Mouse (Mus musculus) hindbrain, embryonic 16.5 days (tissue): Measurements from ENCODE around the gene Smtn. TPM values are rescaled to one million over a fixed set of nuclear protein-coding genes. Genes with fewer than 3 reads are reported as not detected.
A peak's percentile ranks its signal among the peaks of the same experiment; 100 is the strongest.

Source experiments
- ATAC-seq: fragments of 200-750 bp; cut with Nextera tagmentation; 2 replicates; pipeline ENCODE4 v1.8.0; 2017; ENCODE audit warnings: moderate TSS enrichment, moderate library complexity
- H3K27ac ChIP-seq: fragments of 300-500 bp; sonication (generic); 2 replicates; pipeline ENCODE4 v1.5.1; 2014; ENCODE audit warnings: low read depth, mild to moderate bottlenecking, control low read depth, low read length, moderate library complexity
- H3K27me3 ChIP-seq: fragments of 300-500 bp; sonication (generic); replicated peaks from 2 replicates; pipeline ENCODE4 v1.6.1; 2014; ENCODE audit warnings: low read length; ENCODE audit not compliant: control insufficient read depth, insufficient read depth
- H3K36me3 ChIP-seq: fragments of 300-500 bp; sonication (generic); 2 replicates; pipeline ENCODE4 v1.6.1; 2014; ENCODE audit warnings: mild to moderate bottlenecking, low read length, moderate library complexity, mixed read lengths; ENCODE audit not compliant: control insufficient read depth, insufficient read depth
- H3K4me1 ChIP-seq: fragments of 300-500 bp; sonication (generic); 2 replicates; pipeline ENCODE4 v1.6.1; 2014; ENCODE audit warnings: low read depth, low read length; ENCODE audit not compliant: control insufficient read depth, insufficient read depth
- H3K4me2 ChIP-seq: fragments of 300-500 bp; sonication (generic); 2 replicates; pipeline ENCODE4 v1.6.1; 2014; ENCODE audit warnings: mild to moderate bottlenecking, low read length, control low read depth, moderate library complexity
- H3K4me3 ChIP-seq: fragments of 300-500 bp; sonication (generic); 2 replicates; pipeline ENCODE4 v1.5.1; 2014; ENCODE audit warnings: mild to moderate bottlenecking, low read length, control low read depth, moderate library complexity
- H3K9ac ChIP-seq: fragments of 300-500 bp; sonication (generic); 2 replicates; pipeline ENCODE4 v1.6.1; 2014; ENCODE audit warnings: low read depth, mild to moderate bottlenecking, control low read depth, low read length, moderate library complexity
- H3K9me3 ChIP-seq: fragments of 300-500 bp; sonication (generic); 2 replicates; pipeline ENCODE4 v1.6.1; 2014; ENCODE audit warnings: mild to moderate bottlenecking, low read length, moderate library complexity; ENCODE audit not compliant: control insufficient read depth
- WGBS: fragments of 180-500 bp; shearing (Covaris S2); extraction: QIAGEN DNeasy Blood & Tissue Kit; methylation state at CpG from one replicate; pipeline ENCODE4 v1.1.7; 2014; 5-methylcytosine and 5-hydroxymethylcytosine counted together
- polyA plus RNA-seq: library from polyadenylated mRNA; unstranded; fragments of >200 nt; fragmentation: Nextera tagmentation; extraction: Ambion mirVana; gene quantifications from 2 replicates; pipeline ENCODE4 v1.2.1, GENCODE M21; 2015

Smtn gene
- polyA plus RNA-seq, 1 experiment from 2014 or later = 15.2 TPM

- no peaks in the 10 kb centered on the region for H3K36me3 ChIP-seq
- no peak for ATAC-seq
- no peak overlapping the region for H3K27ac ChIP-seq
- no peaks in the 10 kb centered on the region for H3K9me3 ChIP-seq
- H3K9ac ChIP-seq = no peak overlapping the region
- no peaks in the 10 kb centered on the region for H3K4me1 ChIP-seq
- WGBS = 89% methylated on average over 4 of the region's 4 CpGs
- H3K4me2 ChIP-seq = no peak overlapping the region
- no peaks in the 10 kb centered on the region for H3K27me3 ChIP-seq
- H3K4me3 ChIP-seq = no peak overlapping the region
These were observed 14.6 kb upstream of the Smtn start for GRCm38 (mm10) chr11:3554976-3555375.

- no peak for ATAC-seq
- no peaks in the 10 kb centered on the region for H3K9me3 ChIP-seq
- no peak overlapping the region for H3K27ac ChIP-seq
- no peak overlapping the region for H3K4me3 ChIP-seq
- no peak overlapping the region for H3K9ac ChIP-seq
- no peak overlapping the region for H3K4me2 ChIP-seq
- no peaks in the 10 kb centered on the region for H3K36me3 ChIP-seq
- H3K4me1 ChIP-seq = no peaks in the 10 kb centered on the region
- WGBS = 91% methylated on average over 5 of the region's 5 CpGs
- H3K27me3 ChIP-seq = no peaks in the 10 kb centered on the region
These were observed 9.4 kb upstream of the Smtn start for GRCm38 (mm10) chr11:3549791-3550190.

GRCm38 (mm10) chr11:3548564-3549295, 8.3 kb upstream of the Smtn start:
- WGBS = 63% methylated on average over 3 of the region's 3 CpGs
- no peak overlapping the region for H3K27ac ChIP-seq
- no peaks in the 10 kb centered on the region for H3K36me3 ChIP-seq
- H3K4me1 ChIP-seq = no peaks in the 10 kb centered on the region
- H3K4me3 ChIP-seq = no peak overlapping the region
- no peak for ATAC-seq
- peaks cover 2% of the 10 kb centered on the region; the same call in 1 of the 2 replicates for H3K9me3 ChIP-seq
- H3K9ac ChIP-seq = no peak overlapping the region
- H3K27me3 ChIP-seq = no peaks in the 10 kb centered on the region
- no peak overlapping the region for H3K4me2 ChIP-seq

GRCm38 (mm10) chr11:3547969-3548368, 7.6 kb upstream of the Smtn start:
- Histone ChIP-seq H3K27me3 (no peaks in the 10 kb centered on the region), H3K4me1 (no peaks in the 10 kb centered on the region), H3K27ac (no peak overlapping the region), H3K4me2 (no peak overlapping the region), H3K9me3 (peaks cover 2% of the 10 kb centered on the region; the same call in 1 of the 2 replicates), H3K9ac (no peak overlapping the region), H3K4me3 (no peak overlapping the region), H3K36me3 (no peaks in the 10 kb centered on the region)
- 40% methylated on average over 6 of the region's 6 CpGs for WGBS
- 0 out of 2 replicates have a peak, but pooled peaks have one; percentile 34 for ATAC-seq

- no peak for ATAC-seq
- WGBS = 84% methylated on average over 2 of the region's 2 CpGs
- Histone ChIP-seq H3K36me3 (no peaks in the 10 kb centered on the region), H3K4me1 (no peaks in the 10 kb centered on the region), H3K9ac (no peak overlapping the region), H3K4me3 (no peak overlapping the region), H3K27ac (no peak overlapping the region), H3K4me2 (no peak overlapping the region), H3K27me3 (no peaks in the 10 kb centered on the region), H3K9me3 (peaks cover 2% of the 10 kb centered on the region; the same call in 1 of the 2 replicates)
These were observed 6.6 kb upstream of the Smtn start for GRCm38 (mm10) chr11:3547047-3547446.

GRCm38 (mm10) chr11:3546242-3546562, 5.8 kb upstream of the Smtn start:
- no peaks in the 10 kb centered on the region for H3K36me3 ChIP-seq
- H3K9ac ChIP-seq = no peak overlapping the region
- H3K27me3 ChIP-seq = no peaks in the 10 kb centered on the region
- no peak overlapping the region for H3K27ac ChIP-seq
- no peak overlapping the region for H3K4me3 ChIP-seq
- ATAC-seq = no peak
- H3K4me2 ChIP-seq = no peak overlapping the region
- no peaks in the 10 kb centered on the region for H3K4me1 ChIP-seq
- WGBS = 25% methylated on average over 1 of the region's 1 CpGs
- H3K9me3 ChIP-seq = peaks cover 2% of the 10 kb centered on the region; the same call in 1 of the 2 replicates

- H3K36me3 ChIP-seq = no peaks in the 10 kb centered on the region
- no peak overlapping the region for H3K27ac ChIP-seq
- no peaks in the 10 kb centered on the region for H3K4me1 ChIP-seq
- H3K27me3 ChIP-seq = no peaks in the 10 kb centered on the region
- peaks cover 2% of the 10 kb centered on the region; the same call in 1 of the 2 replicates for H3K9me3 ChIP-seq
- WGBS = 21% methylated on average over 9 of the region's 9 CpGs
- no peak for ATAC-seq
- H3K4me3 ChIP-seq = no peak overlapping the region
- H3K4me2 ChIP-seq = no peak overlapping the region
- no peak overlapping the region for H3K9ac ChIP-seq
These were observed 5.3 kb upstream of the Smtn start for GRCm38 (mm10) chr11:3545531-3546241.

GRCm38 (mm10) chr11:3544409-3544808, 4.0 kb upstream of the Smtn start:
- no peak overlapping the region for H3K4me3 ChIP-seq
- no peaks in the 10 kb centered on the region for H3K27me3 ChIP-seq
- no peak for ATAC-seq
- H3K9me3 ChIP-seq = peaks cover 2% of the 10 kb centered on the region; the same call in 1 of the 2 replicates
- H3K4me2 ChIP-seq = no peak overlapping the region
- 96% methylated on average over 5 of the region's 5 CpGs for WGBS
- H3K27ac ChIP-seq = no peak overlapping the region
- no peak overlapping the region for H3K9ac ChIP-seq
- H3K36me3 ChIP-seq = no peaks in the 10 kb centered on the region
- no peaks in the 10 kb centered on the region for H3K4me1 ChIP-seq

GRCm38 (mm10) chr11:3543001-3543400, 2.6 kb upstream of the Smtn start:
- 47% methylated on average over 5 of the region's 5 CpGs for WGBS
- H3K4me2 ChIP-seq = no peak overlapping the region
- H3K9me3 ChIP-seq = peaks cover 2% of the 10 kb centered on the region; the same call in 1 of the 2 replicates
- no peaks in the 10 kb centered on the region for H3K27me3 ChIP-seq
- no peak for ATAC-seq
- H3K36me3 ChIP-seq = no peaks in the 10 kb centered on the region
- H3K9ac ChIP-seq = no peak overlapping the region
- H3K4me1 ChIP-seq = no peaks in the 10 kb centered on the region; the same call in 1 of the 2 replicates
- no peak overlapping the region for H3K4me3 ChIP-seq
- no peak overlapping the region for H3K27ac ChIP-seq
